Mouse (Mus musculus): ENCODE measurements around the gene Prkag2.

Prkag2 gene

DNA sequence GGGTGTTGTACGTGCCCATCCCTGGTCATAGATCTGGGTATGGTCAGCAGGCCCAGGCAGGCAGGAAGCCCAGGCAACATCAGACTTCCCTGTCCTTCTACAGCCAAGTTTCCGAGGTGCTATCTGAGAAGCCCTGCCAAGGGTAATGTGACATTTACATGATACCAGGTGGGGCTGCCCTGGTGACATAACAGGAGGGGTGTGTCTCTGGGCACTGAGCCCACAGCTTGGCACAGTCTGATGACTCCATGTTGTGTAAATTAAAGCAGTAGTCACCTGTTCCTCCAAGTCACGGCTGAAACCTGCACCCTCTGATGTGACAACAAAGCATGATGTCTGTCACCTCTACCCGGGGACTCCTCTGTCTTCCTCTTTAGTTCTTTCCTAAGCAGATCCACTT is 136.7 kb downstream of the Prkag2 start:
- DNase-seq: peak; percentile 38 to 63

DNA sequence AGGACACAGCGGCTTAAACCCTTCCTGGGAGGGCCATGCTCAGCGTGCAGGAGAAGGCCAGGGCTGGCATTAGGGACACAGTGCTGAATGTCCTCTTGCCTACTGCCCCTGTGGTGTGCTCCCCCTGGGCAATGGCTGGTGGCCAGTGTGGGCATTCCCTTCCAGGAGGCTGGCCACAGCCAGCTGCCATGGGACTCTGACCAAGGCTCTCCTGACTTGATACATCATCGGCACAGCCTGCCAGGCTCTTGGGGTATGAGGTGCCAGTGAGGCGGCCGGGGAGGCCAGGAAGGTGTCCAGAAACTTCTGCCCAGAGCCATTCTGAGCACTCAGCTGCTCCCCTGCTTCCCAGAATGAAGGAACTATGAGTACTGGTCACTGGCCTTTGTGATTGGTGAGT is 139.7 kb downstream of the Prkag2 start:
- DNase-seq: peak; percentile 59 to 66

DNA sequence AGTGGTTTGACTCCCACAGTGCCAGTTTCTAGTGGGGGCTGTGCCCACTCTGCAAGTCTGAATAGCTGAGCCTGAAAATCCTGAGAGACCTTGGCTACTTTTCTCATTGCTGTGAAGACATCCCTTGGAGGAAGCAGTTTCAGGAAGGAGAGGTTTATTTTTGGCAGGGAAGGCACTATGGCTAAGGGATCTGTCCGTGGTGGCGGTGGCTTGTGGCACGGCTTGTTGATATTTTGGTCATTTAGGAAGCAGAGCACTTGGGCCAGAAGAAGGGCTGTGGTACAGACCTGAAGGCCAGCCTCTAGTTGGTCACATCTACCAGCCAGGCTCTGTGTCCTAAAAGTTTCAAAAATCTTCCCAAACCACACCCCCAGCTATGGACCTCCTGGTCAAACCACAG is 140.7 kb downstream of the Prkag2 start:
- DNase-seq: no peak

DNA sequence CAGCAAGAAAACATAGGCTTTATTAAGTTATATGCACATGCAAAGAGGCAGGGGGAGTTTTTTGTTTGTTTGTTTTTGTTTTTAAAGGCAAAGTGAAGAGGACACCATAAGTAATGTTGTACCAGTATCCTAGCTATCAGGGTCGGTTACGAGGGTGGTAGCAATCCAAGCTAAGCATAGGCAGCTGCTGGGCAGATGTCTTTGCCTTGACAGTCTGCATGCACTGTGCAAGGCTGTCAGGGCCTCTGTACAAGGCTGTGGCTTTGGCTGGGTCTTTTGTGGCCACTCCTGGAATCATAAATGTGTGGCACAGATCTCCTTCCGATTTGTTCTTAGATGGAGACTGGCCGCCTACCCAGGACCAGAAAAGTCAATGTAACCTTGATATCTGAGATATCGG is 141.8 kb downstream of the Prkag2 start:
- no peak for DNase-seq

DNA sequence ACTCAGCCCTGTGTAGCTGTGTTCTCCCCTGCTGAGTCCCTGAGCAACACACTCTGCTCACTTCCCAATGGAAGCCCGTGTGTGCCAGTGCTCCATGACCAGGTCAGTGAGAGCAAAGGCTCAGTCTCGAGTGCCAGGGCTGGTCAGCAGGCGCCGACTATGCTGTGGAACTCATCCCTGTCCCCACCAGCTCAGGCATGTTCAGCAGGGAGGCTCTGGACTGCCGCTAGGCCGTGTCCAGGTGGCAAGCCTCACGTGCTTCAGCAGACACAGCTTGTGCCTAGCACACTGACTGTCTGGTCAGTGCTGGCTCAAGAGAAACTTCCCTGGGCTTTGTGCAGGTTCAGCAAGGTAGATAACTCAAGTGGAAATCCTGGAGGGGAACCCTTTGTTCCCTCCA is 143.6 kb downstream of the Prkag2 start:
- no peak for DNase-seq

DNA sequence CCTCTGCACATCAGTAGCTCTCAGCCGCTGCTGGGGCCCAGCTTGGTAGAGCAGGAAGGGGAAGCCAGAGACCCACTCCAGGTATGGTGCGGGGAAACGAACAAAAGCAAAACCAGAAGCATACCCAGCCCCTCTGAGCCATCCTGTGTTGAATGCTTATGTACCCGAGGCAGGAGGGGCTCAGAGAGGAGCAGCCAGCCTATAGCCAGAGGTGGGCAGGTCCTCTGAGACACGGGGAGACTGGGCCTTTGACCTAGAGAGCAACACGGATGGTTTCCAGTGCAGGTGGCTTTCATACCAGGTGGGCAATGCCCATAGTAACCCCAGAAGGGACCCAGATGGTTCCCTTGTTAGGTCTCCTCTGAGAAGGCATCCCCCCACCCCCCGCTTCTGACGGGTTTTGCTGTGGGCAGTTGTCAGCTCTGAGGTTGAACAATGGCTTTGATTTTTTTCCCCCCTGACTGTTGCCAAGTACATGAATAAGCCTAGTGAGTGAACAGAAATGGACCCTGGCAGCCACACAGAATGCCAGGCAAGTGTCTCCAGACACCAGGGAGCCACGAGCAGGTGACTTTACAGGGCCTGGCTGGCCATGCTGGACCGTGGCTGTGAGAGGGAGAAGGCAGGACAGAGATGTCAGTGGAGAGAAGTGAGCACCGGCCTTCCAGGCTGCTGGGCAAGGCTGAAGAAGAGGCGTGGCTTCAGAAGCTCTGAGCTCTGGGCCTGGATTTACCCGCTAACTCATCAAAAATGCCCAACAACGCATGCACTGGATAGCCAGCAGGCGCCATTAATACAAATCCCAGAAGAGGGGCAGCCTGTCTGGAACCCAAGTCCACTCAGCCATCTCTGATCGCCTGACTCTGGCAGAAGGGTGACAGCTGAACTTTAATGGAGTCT is 147.3 kb downstream of the Prkag2 start:
- DNase-seq: peak in 1 of 2 experiments; percentile 22

DNA sequence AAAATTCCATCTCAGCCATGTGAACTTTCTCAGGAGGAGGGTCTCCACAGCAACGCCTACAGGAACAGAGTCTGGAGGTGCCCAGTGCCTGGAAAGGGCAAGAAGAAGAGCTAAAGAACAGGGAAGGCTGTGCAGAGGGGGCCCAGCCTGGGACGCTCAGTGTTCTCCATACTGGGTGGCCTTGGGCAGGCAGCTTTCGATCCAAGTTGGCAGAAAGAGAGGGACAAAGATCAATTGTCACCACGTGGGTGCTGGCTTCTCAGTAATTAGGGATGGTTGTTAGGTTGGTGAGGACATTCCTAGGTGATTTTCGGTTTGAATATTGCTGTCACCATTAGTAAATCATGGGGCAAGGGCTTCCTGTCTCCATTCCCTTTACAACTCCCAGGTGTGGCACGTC is 148.2 kb downstream of the Prkag2 start:
- DNase-seq: peak; percentile 44 to 48

DNA sequence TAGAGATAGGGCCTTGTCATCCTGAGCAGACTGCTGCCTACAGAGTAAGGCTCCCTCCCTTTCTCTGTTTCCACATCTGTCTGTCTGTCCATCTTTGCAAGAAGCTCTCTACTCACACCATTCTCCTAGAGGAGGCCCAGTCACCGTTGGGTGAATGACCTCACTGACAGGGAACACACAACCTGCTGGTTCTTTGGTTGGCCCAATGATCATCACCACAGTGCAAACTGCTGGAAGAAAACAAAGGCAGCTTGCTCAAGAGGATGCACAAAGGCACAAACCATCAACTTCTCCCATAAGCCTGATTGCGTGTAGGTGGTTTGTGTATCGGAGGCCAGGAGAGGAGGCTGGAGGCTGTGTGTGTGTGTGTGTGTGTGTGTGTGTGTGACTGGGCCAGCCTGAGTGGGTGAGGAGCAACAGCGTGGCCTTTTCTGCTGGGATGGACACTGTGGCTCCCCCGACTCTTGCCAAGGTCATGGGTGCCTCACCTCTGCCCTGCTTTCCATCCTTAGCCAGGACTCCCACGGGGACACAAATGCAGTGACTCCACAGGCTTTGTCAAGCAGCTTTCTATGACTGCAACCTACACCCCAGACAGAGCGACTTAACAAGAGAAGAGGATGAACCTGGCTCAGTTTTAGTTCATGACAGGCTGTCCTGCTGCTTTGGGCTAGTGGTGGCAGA is 149.4 kb downstream of the Prkag2 start:
- no peak for DNase-seq

DNA sequence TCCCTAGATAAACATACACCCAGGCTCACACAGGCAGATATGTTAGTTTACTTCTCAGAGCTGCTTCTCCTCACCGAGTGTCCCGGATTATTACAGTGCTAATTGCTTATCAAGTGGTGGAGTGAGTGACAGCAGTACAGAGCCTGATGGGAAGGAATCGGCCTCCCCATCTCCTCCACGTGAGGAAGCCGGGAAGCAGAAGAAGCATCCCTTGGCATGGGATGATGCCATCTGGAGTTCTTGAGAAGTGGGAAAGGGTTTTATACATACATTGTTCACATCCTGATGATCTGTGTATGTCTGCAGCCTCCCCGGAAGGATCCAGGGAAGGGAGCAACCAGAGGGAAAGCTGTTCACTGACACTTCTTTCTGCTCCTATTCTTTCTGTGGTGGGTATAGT is 150.4 kb downstream of the Prkag2 start:
- no peak for DNase-seq

DNA sequence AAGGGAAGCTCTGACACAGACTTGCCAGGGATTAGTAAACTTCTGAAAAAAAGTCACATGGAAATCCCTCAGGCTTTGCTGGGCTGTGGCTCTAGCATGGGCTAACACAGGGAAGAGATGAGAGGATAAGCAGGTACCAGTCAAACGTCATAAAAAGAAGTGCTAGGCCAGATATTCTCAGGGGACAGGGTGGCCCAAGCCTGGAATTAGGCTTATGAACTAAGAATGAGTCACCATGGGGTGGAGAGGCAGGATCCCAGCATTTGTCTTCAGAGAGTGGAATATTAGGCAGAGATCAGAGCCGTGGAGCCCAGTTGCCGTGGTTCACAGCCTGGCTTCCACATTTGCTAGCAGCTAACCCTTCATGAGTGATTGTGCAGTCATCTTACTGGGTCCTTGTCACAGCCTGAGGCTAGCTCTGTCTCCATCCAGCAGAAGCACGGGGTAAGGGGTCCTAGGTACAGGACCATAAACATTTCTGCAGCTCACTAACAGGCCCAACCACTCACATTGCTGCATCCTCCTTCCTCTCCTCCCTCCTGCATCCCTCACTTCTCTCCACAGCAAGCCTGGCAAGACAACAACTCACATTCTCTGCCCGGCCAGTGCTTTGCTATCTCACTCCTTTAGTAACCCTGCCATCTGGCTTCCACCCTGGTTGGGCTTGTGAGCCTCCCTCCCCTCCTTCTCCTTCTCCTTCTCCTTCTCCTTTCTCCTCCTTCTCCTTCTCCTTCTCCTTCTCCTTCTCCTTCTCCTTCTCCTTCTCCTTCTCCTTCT is 162.2 kb downstream of the Prkag2 start:
- no peak for DNase-seq

DNA sequence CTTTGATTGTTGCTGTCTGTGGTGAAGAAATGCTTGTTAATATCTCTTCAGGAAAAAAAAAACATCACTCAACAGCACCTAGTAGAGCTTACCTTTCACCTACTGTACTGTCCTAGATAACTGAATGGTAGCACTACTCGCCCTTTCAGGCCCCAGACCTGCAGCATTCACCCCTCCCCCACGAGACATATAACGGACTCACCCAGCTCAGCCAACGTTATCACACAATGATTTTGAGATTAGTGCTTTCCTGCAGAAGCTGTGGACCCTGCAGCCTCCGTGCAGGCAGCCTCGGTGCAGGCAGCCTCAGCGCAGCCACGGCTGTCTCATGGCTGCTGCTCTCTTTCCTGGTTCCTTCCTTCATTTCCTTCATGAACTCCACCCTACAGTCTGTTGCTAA is 164.0 kb downstream of the Prkag2 start:
- DNase-seq: no peak

DNA sequence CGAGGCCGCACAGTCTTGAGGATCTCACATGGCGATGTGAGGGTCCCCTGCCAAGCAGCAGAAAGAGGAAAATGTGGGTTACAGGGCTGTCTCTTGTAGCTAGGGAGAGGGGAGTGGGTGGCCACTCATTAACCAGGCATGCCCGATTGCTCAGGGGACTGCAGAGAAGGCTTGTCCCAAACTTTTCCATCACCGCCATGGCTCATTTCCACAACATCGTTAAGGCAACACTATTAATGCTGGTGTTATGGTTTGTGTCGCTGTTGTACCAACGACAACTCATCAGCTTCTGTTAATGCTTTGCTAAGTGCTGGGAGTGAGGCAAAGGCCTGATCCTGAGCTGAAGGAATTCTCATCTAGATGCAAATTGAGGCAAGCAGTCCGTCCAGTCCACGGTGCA is 165.0 kb downstream of the Prkag2 start:
- DNase-seq: peak; percentile 52 to 72

DNA sequence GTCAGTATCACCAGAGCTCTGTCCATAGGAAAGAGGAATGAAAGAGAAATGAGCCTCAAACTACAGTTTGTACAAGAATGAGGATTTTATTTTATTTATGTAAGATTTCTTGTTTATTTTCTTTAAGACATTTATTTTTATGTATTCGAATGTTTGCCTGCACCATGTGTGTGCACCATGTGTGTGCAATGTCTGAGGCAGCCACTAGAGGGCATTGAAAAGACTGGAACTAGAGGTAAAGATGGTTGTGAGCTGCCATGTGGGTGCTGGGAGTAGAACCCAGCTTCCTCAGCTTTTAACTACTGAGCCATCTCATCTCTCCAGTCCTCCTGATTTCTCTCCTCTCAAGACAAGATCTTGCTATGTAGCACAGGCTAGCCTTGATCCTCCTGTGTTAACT is 166.7 kb downstream of the Prkag2 start:
- DNase-seq: no peak

DNA sequence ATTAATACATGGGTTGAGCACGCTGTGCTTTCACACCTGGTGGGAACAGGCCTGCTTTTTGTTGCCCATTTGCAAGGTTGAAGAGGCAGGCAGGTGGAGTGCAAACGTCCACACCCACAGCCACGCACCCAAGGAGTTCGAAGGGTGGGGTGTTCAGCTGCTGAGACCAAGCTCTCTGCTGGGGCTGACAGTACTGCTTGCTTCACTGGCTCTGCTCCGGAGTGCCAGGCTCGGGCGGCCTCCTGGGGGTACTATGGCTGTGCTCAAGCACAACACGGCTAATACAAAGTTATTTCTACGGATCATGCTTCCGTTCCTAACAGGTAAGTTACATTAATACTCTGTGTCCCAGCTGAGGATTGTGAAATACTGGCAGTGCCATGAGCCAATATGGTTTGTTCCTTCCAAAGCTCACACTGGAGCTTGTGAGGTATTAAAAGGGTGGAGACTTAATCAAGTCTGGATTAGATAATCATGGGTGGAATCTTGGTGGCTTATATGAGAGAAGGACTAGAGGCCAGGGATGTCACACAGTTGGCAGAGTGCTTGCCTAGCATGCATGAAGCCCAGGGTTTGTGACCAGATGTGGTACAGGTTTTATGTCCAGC is 168.8 kb downstream of the Prkag2 start:
- peak in 1 of 2 experiments; percentile 33 for DNase-seq

DNA sequence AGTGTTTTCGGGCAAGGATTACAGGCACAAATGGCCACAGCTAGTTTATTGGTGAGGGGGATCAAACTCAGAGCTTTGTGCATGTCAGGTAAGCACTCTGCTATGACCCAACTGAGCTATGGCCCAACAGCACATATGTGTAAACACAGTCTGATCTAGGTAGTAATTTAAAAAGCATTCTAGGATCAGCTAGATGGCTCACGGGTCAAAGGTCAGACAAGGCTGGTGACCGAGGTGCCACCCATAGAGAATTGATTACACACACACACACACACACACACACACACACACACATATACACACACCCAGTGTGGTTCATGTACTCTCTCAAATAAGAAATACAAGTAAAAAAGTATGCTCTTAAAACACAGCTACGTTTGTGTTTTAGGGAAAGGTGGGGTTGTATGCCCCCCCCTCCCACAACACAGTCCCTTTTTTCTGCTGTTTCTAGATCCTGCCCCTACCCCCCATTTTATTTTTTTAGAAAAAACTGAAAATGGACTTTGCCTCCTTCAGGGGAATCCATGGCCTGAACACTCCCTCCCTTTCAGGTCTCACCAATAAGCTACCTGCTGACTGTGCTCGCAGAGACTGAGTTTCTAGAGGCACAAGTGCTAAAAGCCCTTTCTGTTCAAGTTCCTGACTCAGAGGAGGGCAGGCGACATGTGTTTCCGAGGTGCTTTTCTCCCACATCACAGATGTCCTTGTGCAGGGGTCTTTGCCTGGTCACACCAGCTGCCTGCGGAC is 169.4 kb downstream of the Prkag2 start:
- peak in 1 of 2 experiments; percentile 31 for DNase-seq

DNA sequence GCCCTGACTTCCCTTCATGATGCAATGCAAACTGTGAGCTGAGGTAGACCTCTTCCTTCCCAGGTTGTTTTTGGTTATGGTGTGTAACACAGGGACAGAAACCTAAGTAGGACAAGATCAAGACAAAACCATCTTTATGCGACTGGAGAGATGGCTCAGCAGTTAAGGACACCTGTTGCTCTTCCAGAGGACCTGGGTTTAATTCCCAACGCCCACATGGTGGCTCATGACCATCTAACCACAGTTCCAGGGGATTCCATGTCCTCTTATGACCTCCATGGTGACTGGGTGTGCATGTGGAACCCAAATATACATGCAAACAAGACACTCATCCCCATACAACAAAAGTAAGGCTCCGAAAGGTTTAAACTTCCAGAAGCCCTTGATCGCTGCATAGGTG is 171.6 kb downstream of the Prkag2 start:
- no peak for DNase-seq

DNA sequence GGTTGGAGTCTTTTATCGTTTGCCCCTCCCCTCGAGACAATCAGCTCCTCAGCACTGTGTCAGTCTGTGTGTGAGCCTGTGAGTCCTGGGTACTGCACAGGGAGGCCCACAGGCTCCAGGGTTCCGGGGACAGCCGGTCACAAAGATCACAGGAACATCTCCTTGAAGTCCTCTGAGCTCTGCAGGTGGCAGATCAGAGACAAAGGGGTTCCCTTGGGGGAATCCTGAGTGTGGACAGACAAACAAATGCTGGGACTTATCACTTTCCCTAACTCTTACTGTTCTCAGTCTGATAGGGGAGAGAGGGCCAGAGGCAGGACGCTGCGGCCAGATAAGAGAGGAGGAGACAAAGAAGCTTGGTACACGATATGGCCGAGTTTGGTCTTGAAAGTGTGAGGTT is 172.7 kb downstream of the Prkag2 start:
- no peak for DNase-seq

DNA sequence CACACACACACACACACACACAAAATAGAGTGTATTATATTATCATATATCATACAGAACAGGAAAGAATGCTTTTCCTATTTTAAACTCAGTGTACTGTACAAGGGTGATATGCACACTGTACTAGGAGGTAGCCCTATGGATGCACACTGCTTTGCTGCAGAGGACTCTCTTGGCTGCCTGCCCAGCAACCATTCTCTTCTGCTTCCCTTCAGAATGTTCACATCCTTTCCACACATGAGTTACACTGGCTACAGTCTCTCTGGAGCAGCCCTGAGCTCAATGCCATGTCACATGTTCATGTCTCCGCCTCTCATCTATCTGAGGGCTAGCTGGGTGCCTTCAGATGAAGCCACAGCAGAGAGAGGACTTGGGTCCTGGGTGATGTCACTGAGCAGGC is 181.3 kb downstream of the Prkag2 start:
- DNase-seq: no peak

DNA sequence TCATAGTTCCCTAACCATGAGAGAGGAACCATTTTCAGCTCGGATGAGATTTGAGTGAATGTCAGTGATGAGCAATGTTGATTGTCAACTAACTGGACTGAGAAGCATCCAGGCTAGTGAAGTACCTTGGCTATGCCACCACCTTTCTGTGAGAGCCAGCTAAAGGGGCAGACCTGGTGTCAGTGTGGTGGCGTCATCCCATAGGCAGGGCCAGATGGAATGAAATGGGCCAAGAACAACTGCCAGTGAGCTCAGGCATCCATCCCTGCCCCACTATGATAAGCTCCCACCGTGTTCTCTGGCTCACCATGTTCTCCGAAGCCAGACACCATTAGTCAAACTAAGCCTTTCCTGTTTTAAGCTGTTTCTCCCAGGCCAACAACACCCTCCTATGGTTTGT is 183.9 kb downstream of the Prkag2 start:
- no peak for DNase-seq

DNA sequence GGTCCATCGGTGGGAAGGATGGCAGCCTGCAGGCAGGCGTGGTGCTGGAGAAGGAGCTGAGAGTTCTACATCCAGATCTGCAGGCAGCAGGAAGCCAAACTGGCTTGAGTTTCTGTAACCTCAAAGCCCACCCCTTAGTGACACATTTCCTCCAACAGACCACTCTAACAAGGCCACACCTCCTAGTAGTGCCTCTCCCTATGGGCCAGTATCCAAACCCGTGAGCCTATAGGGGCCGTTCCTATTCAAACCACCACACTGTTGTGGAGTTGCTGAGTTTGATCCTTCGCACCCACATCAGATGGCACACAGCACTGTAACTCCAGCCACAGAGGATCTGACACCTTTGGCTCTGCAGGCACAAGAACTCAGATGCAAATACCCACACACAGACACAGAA is 185.3 kb downstream of the Prkag2 start:
- DNase-seq: no peak

DNA sequence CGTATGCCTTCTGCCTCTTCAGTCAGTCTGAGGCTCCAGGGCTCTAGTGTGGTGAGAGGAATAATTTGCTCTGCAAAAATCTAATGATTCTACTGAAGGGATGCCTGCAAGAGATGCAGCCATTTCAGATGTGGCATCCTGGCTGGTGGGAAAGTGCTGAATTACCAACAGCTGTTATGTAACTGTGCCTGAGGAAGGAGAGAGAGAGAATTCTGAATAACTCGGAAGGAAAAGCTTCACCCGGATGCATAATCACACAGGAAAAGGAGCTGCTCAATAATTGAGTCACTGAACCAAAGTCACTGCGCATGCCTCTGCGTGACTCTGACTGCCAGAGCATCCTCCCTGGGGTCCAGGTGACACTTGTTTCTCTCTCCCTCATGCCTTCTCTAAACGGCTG is 186.8 kb downstream of the Prkag2 start:
- no peak for DNase-seq

Measured in kidney, adult 8-10 months (tissue).